Mouse (Mus musculus): ENCODE data around the gene Adat3. TPM values are rescaled to one million over a fixed set of nuclear protein-coding genes. Genes with fewer than 3 reads are reported as not detected.
"Not testable (repeated sequence)": the region's sequence is repeated elsewhere in the genome, so short reads cannot be mapped to it uniquely, and the experiment has no call there.

Gene Adat3
- total RNA-seq, 2 experiments from 2014 or later = 2.6 to 2.9 TPM

DNA sequence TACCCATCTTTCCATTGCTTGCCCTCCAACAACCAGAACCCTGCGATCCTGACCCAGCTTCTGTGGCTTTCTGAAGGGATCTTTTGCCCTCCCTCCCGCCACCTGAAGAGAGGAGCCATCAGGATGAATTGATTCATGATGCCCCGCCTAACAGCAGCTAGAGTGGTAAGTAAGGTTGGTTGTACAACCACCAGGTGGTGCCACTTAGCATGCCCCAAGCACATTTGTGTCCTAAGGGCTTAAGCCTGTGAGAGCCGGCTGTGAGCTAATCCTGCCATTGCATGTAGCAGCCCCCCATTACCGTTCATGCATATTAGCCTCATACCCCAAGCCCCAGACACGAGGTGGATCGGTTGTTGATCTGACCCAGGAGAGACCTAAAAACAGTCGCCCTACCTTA, 23.8 kb upstream of the Adat3 start:
- DNase-seq = peak; percentile 70

DNA sequence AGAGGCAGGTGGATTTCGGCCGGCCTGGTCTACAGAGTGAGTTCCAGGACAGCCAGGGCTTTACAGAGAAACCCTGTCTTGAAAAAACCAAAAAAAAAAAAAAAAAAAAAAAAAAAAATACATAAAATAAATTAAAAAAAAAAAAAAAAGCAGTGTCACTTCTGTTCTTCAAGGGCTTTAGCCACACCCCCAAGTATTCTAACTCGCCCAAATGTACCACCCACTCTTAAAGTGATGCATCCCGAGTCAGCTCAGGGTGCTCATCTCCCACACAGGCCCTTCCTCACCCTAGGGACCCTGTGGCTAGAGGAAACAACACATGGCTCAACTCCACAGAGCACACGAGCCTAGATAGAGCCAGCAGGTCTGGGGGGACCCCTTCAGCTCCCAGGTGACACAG, 19.6 kb upstream of the Adat3 start:
- DNase-seq = no peak

DNA sequence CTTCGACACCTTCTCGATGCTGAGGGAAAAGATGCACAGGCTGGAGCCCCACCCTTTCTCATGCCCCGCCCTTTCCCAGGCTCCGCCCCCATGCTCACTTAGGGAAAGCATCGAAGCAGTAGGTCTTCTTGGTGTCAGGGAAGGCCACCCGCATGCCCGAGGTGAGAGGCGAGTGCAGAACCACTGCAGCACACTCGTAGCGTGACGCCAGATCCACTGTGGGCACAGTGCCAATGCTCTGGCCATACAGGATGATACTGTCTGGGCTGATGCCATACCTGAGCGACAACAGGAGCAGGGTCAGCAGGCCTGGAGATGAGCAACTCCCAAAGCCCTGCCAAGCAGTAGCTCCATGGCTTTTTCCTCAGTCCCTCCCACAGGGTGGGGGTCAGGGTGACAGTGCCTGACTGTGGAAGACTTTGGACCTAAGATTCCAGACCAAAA, 18.6 kb upstream of the Adat3 start:
- DNase-seq = no peak

DNA sequence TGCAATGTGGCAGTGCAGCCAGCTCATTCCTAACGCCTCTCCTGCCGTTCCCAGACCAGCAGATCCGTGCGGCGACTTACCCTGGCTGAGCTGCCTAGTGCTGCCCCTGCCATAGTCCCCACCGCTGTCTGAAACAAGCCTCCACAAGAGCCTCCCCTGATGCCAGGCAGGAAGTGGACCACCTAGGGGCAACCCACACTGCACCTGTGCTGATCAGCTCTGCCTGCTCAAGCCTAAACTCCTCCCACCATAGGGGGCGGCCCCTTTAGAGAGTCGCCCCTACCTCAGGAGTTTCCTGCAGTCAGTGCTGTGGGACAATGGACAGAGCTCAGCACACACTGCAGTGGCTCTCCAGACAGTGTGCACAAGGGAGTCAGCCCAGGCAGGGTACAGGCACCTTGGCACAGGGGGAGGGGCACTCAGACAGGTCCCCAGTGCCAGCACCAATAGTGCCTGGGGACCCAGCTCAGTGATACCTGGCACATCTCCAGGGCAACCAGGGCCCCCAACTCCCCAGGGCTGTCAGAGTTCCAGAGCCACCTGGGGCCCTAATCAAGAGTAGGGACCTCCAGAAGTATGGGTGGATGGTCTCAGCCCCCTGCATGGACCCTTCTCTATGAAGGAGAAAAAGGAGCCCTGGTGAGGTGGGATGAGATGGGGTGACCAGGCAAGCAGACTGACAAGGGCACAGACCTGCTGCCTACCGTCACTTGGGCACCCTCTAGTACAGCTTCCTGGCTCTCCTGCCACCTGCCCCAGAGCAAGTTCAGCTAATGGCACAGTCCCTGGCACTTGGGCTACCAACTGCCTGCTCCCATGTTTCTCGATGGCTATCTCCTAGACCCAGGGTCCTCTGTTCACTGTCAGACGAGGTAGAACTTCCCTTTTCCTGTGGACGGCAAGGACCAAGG, 17.8 kb upstream of the Adat3 start:
- DNase-seq = no peak

DNA sequence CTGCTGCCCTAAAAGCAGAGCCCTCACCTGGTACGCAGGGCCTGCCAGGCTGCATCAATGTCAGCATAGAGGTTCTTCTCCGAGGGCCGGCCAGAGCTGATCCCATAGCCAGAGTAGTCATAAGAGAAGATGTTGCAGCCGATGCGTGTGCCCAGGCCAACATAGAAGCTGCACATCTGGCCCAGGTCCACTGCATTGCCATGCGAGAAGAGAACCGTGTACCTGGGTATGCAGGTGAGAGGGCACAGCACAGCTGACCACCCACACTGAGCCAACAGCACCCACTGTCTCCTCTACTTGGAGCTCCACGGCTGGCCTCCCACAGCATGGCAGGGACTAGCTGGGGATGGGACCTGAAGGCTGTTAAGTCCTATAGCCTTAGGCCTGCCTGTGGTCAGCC, 17.1 kb upstream of the Adat3 start:
- DNase-seq = no peak

DNA sequence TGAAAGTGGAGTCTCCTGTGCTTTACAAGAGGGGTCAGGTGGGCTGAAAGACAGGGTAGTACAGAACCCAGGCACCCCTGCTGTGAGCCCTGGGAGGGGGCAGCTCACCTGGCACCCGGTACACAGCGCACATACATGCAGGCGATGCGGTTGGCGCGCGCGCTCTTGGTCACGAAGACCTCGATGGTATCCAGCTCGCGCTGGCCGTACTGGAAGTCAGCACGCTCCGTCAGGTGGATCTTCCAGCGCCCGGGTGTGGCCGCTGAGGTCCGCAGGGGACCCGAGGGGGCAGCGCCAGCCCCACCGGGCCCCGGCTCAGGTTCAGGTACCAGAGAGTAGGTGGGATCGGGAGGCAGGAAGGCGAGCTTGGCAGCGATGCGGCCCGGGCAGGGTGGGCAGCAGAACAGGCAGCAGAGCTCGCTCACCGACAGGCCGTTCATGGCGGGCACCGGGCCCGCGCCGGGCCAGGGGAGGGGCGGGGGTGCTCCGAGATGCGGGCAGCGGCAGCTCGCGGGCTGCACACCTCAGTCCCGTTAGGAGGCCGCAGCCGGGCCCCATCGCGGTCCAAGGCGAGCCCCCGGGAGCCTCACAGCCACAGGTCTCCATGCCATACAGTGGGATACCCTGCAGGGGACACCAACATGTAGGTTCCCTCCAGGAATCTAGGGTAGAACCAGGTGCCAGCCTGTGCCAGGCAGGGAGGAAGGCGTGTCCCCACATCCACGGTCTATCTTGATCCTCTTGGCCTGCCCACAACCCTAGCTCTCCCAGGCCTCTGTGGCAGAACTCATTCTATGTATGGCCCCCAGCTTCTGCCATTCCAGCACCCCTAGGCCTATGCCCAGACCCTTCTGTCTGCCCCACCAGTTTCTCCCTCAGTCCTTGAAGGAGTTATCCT, 16.0 kb upstream of the Adat3 start:
- no peak for DNase-seq

DNA sequence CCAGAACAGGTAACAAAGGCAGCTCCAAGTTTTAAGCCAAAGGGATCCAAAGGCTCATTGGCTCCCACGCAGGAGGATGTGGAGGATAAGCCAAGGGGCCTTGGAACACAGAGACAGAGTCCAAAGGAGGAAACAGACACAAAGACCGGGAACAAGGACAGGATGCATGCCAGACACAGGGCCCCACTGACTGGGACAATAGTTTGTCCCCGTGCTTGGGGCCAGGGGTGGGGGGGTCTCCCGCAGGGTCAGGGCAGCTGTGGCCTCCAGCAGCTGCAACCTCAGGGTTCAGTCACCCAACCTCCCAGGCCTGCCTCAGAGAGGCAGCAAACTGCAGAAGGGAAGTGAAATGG, 15.4 kb upstream of the Adat3 start:
- DNase-seq = peak; percentile 60

DNA sequence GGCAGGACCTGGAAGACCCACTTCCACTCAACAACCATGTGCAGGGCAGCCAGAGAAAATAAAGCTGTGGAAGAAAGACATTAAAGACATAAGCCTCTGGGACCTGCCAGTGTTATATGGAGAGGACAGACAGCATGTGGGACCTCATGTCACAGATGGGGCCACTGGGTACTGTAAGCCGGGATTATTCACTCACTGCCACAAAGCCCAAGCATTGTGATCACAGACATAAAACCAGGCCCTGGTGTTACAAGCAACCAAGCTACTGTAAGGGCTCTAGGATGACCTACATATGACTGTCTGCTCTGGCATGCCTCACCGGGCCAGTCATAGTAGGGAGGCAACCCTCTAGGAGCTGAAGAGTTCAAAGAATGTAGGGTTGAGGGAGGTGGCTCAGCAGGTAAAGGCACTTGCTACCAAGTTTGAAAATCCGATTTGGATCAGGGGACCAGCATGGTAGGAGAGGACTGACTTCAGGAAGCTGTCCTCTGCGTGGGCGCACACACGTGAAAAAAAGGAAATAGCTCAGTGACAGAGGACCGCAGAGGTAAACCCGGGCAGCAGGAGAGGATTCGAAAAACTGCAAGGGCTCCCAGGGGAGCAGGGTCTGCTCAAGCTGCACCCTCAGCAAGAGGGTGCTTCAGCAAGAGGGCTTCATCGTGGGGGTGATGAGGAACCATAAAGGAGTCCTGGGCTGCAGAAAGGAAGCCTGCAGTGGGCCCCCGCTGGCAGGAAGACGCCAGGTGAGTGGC, 13.4 kb upstream of the Adat3 start:
- DNase-seq = no peak

DNA sequence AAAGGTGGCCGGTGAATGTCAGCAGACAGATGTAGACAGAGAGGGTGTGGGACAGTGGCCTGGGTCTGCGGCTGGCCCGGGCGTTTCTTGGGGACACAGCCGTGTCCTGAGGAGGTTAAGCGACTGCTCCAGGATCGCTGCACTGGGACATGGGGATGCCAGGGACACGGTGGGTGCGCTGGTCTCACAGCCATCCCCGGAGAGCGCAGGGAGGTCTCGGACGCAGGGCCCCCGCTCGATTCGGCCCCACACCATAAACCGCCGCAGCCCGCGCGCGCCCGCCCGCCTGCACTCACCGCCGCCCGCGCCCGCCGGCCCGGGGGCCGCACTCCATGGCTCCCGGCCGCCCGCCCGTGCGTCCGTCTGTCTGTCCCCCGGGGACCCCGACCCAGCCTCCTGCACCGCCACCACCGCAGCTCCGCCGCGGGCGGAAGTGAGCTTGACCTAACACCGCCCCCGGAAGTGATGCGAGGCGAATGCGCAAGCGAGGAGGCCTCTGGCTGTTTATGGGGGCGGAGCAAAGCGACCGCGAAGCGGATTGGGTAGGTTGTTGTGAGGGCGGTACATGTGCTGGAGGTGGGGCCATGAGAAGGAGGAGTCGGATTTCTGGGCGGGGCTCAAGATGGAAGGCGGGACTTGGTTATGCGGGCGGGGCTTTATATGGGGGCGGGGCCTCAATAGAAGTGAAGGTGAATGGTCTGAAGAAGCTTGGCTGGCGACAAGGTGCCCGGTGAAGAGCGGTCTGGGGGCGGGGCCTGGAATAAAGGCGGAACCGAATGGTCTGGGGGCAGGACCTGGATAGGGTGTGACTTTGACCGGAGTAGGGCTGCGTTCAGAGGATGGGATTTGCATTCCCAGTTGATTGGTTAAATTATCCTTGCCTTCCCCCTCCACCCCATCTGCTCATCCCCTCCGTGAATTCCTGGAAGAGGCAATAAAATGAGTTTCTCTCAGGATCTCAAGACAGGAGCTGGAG, 12.5 kb upstream of the Adat3 start, which contains the start of gene Abhd17a:
TSS of gene Abhd17a (minus strand) at position 463 of the 976 bp plus-strand sequence.
- peak; percentile 97 for DNase-seq

DNA sequence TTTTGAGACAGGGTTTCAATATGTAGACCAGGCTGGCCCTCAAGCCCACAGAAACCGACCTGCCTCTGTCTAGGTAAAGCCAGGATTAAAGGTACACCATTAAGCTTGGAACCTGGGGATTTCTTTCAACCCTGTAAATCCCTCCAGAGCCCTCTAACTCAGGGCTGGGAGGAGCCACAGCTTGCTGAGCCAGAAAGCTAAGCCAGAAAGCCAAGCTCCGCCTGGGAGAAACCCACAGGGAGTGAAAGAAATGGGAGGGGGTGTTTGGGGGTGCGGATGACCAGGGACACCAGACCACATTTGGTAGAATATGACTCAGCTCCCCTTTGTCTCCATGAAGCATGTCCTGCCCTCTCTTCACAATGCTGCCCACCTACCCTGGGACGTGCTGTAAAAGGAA, 6.4 kb upstream of the Adat3 start:
- DNase-seq = no peak

DNA sequence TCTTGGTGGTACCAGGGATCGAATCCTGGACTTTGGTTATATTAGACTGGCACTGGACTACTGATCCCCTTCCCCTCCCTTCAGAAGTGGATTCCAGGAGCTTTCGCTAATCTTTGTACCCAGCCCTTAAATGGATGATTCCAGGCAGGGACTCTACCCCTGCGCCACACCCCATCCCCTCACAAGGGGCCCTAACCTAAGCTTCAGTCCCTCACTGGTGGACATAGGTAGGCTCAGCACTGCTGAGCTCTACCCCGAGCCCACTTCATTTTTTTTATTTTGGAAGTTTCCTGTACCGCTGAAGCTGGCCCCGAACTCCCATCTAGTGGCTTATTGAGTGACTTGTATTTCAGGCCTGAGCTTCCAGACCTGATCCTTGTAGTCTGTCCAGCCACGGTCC, 684 bp downstream of the Adat3 start:
- no peak for DNase-seq

DNA sequence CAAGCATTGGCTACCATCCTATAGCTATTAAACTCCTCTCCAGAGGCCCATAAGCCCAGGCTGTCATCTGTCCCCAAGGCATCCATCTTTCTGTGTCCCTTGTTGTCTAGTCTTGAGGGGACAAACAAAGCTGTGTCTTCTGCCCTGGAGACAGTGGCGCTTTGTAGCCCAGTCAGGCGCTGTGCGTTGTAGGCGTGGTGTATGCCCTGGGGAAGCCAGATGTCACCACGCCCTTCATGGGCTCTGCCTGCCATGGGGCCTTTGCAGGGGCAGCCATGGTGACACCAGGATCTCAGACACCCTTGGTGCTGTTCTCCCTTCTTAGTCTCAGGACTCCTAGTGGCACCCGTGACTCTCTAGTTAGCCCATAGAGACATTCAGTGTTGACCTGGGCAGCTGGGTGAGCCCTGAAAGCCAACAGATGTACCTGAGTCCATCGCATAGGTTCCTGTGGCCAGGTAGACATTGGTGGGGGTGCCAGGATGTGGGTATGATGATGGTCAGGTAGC, 1.4 kb downstream of the Adat3 start:
- no peak for DNase-seq

DNA sequence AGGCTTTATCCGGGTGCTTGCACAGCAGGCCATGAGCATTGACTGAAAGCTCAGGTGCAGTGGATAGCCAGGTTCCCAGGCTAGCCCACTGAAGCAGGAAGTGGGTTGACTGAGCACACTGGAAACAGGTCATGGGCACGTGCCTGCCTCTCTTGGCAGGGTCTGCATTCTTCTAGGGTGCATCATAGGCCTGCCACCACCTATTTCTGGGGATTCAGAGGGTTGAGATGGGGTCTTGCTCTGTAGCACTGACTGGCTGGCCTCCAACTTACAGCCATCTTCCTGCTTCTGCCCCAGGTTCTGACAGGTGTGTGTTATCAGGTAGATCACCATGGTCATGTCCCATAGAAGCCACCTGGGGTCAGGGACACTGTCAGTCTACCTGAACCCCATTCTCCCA, 2.3 kb downstream of the Adat3 start:
- no peak for DNase-seq

DNA sequence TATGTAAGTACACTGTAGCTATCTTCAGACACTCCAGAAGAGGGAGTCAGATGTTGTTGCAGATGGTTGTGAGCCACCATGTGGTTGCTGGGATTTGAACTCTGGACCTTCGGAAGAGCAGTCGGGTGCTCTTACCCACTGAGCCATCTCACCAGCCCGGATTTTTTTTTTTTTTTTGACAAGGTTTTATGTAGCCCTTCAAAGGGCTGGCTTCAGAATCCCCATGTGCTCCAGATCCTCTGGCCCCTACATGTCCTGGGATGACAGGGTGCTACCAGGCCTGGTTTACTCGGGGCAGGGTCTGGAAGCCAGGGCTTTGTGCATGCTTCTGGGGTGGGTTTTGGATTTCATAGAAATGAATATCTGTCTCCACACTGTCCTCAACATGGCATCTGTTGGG, 3.0 kb downstream of the Adat3 start, which contains the start of gene Gm49322:
TSS of gene Gm49322 (plus strand) at position 301 of the 400 bp plus-strand sequence.
- not testable (repeated sequence) for DNase-seq

DNA sequence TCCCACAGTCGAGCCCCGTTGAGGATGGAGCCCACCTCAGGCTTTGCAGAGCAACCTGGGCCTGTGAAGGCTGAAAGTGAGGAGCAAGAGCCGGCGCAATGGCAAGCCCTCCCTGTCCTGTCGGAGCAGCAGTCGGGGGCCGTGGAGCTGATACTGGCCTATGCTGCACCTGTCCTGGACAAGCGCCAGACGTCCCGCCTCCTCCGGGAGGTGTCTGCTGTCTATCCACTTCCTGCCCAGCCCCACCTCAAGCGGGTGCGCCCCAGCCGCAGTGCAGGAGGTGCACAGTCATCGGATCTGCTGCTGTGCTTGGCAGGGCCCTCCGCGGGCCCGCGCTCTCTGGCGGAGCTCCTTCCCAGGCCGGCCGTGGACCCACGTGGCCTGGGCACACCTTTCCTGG, 3.6 kb downstream of the Adat3 start:
- no peak for DNase-seq

DNA sequence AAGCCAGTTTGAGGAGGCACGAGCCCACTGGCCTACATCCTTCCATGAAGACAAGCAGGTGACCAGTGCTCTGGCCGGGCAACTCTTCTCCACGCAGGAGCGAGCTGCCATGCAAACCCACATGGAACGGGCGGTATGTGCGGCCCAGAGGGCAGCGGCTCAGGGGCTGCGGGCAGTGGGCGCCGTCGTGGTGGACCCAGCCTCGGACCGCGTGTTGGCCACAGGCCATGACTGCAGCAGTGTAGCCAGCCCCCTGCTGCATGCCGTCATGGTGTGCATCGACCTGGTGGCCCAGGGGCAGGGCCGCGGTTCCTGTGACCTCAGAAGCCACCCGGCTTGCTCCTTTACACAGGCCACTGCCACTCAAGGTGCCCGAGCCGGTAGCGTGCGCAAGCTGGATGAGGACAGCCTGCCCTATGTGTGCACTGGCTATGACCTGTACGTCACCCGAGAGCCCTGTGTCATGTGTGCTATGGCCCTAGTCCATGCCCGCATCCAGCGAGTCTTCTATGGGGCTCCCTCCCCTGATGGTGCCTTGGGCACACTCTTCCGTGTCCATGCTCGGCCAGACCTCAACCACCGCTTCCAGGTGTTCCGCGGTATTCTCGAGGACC, 4.2 kb downstream of the Adat3 start:
- no peak for DNase-seq

DNA sequence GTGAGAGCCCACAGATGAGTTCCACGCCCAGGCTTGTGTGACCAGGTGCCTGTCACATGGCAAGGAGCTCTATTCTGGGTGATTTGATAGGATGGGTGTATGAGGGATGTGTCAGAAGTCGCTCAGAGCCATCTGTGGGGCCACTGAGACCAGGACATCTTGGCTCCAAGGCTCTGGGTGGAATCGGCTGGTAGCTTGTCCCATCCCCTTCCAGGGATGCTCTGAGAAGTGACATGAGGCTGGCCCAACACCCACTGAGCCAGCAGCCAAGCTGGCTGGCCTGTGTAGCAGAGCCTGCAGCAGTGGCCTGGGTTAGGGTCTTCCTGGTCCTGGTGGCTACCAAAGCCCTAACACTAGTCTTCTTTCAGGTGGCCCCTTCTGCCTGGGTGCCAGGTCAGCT, 5.8 kb downstream of the Adat3 start:
- no peak for DNase-seq

DNA sequence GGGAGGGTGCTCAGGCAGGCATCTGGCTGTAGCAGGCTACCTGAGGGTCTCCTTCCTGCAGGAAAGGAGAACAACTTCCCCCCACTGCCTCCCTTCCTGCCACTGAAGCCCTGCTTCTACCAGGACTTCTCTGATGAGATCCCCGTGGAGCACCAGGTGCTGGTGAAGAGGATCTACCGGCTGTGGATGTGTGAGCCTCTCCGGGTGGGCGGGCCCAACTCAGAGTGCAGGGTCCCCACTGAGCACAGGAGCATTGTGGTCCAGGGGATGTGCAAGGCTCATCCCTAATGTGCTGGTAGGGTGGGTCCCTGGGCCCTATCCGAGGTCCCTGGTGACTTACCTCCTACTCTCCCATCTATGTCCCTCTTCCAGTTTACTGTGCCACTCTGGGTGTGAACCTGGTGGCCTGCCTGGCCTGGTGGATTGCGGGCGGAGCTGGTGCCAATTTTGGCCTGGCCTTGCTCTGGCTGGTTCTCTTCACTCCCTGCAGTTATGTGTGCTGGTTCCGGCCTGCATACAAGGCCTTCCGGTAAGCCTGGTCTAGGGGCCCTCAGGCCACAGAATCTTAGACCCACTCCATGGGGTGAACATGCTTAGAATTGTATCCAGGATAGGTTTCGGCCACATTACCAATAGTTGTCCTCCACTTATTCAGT, 6.7 kb downstream of the Adat3 start:
- DNase-seq = no peak

DNA sequence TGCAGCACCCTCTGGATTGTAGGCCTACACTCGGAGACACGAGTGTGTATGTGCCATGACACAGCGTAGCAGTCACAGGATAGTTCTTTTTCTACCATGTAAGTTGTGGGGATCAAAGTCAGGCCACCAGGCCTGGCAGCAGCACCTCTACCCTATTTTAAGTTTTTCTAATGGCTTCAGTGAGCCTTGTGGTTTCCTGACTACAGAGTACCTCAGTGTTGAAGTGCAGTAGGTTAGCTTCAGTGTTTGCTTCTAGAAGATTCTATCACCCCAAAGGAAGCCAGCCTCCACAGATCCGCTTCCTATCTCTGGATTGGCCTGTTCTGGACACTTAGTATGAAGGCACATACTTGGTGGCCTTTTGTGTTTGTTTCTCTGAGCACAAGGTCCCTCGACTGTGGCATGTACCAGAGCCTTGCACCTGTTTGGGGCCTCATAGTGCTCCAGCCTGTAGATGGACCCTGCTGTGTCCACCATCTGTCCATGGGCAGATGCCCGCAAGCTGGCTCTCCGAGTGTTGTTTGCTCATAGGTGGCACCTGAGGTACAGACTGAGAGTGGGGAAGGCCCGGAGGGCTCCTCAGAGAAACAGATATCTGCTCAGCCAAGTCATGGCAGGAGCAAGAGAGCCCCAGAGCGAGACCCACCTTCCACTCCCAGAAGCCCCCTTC, 7.6 kb downstream of the Adat3 start:
- DNase-seq = no peak

DNA sequence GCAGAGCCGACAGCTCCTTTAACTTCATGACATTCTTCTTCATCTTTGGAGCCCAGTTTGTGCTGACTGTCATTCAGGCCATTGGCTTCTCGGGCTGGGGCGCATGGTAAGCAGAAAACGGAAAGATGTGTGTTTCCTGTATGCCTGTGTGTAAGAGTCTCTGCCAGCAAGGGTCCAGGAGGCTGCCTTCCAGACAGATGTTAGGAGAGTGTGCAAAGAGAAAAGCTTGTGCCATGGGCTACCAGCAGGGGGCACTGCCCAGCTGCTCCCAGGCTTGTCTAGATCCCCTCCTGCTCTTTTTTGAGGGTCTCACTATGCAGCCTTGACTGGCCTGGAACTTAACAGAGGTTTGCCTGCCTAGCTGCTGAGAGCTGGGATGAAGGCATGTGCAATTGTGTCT, 8.3 kb downstream of the Adat3 start:
- peak; percentile 71 for DNase-seq
